Mouse (Mus musculus): ENCODE data around the gene Krt5. TPM values are rescaled to one million over a fixed set of nuclear protein-coding genes. Genes with fewer than 3 reads are reported as not detected.
"Not testable (repeated sequence)": the region's sequence is repeated elsewhere in the genome, so short reads cannot be mapped to it uniquely, and the experiment has no call there.

The Krt5 gene
- total RNA-seq (2021): 1 to 10 TPM in 1 of 2 experiments, under 1 TPM in 1; 0.33 to 2.1 TPM
- long read RNA-seq, experiment 1: 0 reads
- long read RNA-seq, experiment 2: 0 reads

- intact Hi-C loops (cut with DNase I): no loop called here
- no peak for DNase-seq
Observed at GRCm38 (mm10) chr15:101712720-101713119, at the start of gene Krt5. Krt5 (minus strand) TSS chr15:101712898.

GRCm38 (mm10) chr15:101742711-101743110 lies 30.0 kb upstream of the Krt5 start, which contains the start of gene Krt71:
Krt71 (minus strand) TSS chr15:101743109.
- intact Hi-C loops (cut with DNase I): no loop called here
- DNase-seq: no peak

- intact Hi-C loops (cut with DNase I): no loop called here
Observed at GRCm38 (mm10) chr15:101737786-101738185, 25.1 kb upstream of the Krt5 start.

GRCm38 (mm10) chr15:101730653-101731052 lies 18.0 kb upstream of the Krt5 start:
- DNase-seq: no peak
- intact Hi-C loops (cut with DNase I): no loop called here

More at GRCm38 (mm10) chr15:101737786-101738185, 25.1 kb upstream of the Krt5 start:
- DNase-seq: no peak

GRCm38 (mm10) chr15:101724686-101725085 lies 12.0 kb upstream of the Krt5 start:
- DNase-seq: no peak
- intact Hi-C loops (cut with DNase I): no loop called here

- intact Hi-C loops (cut with DNase I): no loop called here
- no peak for DNase-seq
Observed at GRCm38 (mm10) chr15:101715831-101716230, 3.1 kb upstream of the Krt5 start.

- DNase-seq: no peak
- intact Hi-C loops (cut with DNase I): no loop called here
Observed at GRCm38 (mm10) chr15:101714356-101714755, 1.7 kb upstream of the Krt5 start.

- intact Hi-C loops (cut with DNase I): no loop called here
- no peak for DNase-seq
Observed at GRCm38 (mm10) chr15:101713731-101714130, 1.0 kb upstream of the Krt5 start.

GRCm38 (mm10) chr15:101708683-101709082 lies 4.0 kb downstream of the Krt5 start:
- no peak for DNase-seq
- intact Hi-C loops (cut with DNase I): no loop called here

- intact Hi-C loops (cut with DNase I): no loop called here
- DNase-seq: no peak
Observed at GRCm38 (mm10) chr15:101707454-101707853, 5.2 kb downstream of the Krt5 start.

GRCm38 (mm10) chr15:101704066-101704465 lies 8.6 kb downstream of the Krt5 start:
- no peak for DNase-seq
- intact Hi-C loops (cut with DNase I): no loop called here

- intact Hi-C loops (cut with DNase I): no loop called here
- DNase-seq: no peak
Observed at GRCm38 (mm10) chr15:101702380-101702779, 10.3 kb downstream of the Krt5 start.

GRCm38 (mm10) chr15:101699866-101700265 lies 12.8 kb downstream of the Krt5 start:
- DNase-seq: no peak
- intact Hi-C loops (cut with DNase I): no loop called here

- DNase-seq: no peak
- intact Hi-C loops (cut with DNase I): no loop called here
Observed at GRCm38 (mm10) chr15:101699192-101699591, 13.5 kb downstream of the Krt5 start.

GRCm38 (mm10) chr15:101697326-101698188 lies 15.1 kb downstream of the Krt5 start:
- no peak for DNase-seq
- intact Hi-C loops (cut with DNase I): no loop called here

- intact Hi-C loops (cut with DNase I): no loop called here
- DNase-seq: no peak
Observed at GRCm38 (mm10) chr15:101694207-101694606, 18.5 kb downstream of the Krt5 start, which contains the start of gene Krt6a. Krt6a (minus strand) TSS chr15:101694307.

- intact Hi-C loops (cut with DNase I); DNase-seq: not testable (repeated sequence)
Observed at GRCm38 (mm10) chr15:101690460-101690859, 22.2 kb downstream of the Krt5 start.

GRCm38 (mm10) chr15:101688161-101688560 lies 24.5 kb downstream of the Krt5 start:
- intact Hi-C loops (cut with DNase I): no loop called here
- DNase-seq: no peak

- no peak for DNase-seq
- intact Hi-C loops (cut with DNase I): no loop called here
Observed at GRCm38 (mm10) chr15:101680187-101680586, 32.5 kb downstream of the Krt5 start, which contains the start of gene Krt6b. Krt6b (minus strand) TSS chr15:101680287.

- DNase-seq: no peak
- intact Hi-C loops (cut with DNase I): no loop called here
Observed at GRCm38 (mm10) chr15:101675978-101676377, 36.7 kb downstream of the Krt5 start.

Measured in heart, postnatal 14 days (tissue).